Mouse (Mus musculus) forebrain, postnatal 0 days (tissue): ENCODE results near the gene Palb2. TPM values are rescaled to one million over a fixed set of nuclear protein-coding genes. Genes with fewer than 3 reads are reported as not detected.
A peak's percentile ranks its signal among the peaks of the same experiment; 100 is the strongest.

Experiments
- ATAC-seq: fragments of 200-750 bp; cut with Nextera tagmentation; 2 replicates; pipeline ENCODE4 v1.8.0; 2017; ENCODE audit warnings: mild to moderate bottlenecking, moderate library complexity
- DNase-seq: peaks from one replicate; pipeline ENCODE4 v3.0.0-alpha.2; 2015
- H3K27ac ChIP-seq: fragments of 300-500 bp; sonication (generic); 2 replicates; pipeline ENCODE4 v1.5.1; 2014; ENCODE audit warnings: low read depth, mild to moderate bottlenecking, antibody characterized with exemption, low read length, moderate library complexity, mixed read lengths
- H3K27me3 ChIP-seq: fragments of 300-500 bp; sonication (generic); 2 replicates; pipeline ENCODE4 v1.6.1; 2014; ENCODE audit warnings: mild to moderate bottlenecking, low read length, mixed read lengths; ENCODE audit not compliant: insufficient read depth
- H3K36me3 ChIP-seq: fragments of 300-500 bp; sonication (generic); 2 replicates; pipeline ENCODE4 v1.6.1; 2014; ENCODE audit warnings: mild to moderate bottlenecking, moderate library complexity; ENCODE audit not compliant: insufficient read depth
- H3K4me1 ChIP-seq: fragments of 300-500 bp; sonication (generic); 2 replicates; pipeline ENCODE4 v1.6.1; 2014; ENCODE audit warnings: antibody characterized with exemption; ENCODE audit not compliant: insufficient read depth
- H3K4me2 ChIP-seq: fragments of 300-500 bp; sonication (generic); 2 replicates; pipeline ENCODE4 v1.6.1; 2014; ENCODE audit warnings: low read depth, mild to moderate bottlenecking, moderate library complexity
- H3K4me3 ChIP-seq: fragments of 300-500 bp; sonication (generic); 2 replicates; pipeline ENCODE4 v1.5.1; 2014; ENCODE audit warnings: low read depth, low read length, mixed read lengths
- H3K9ac ChIP-seq: fragments of 300-500 bp; sonication (generic); 2 replicates; pipeline ENCODE4 v1.6.1; 2014; ENCODE audit warnings: mild to moderate bottlenecking
- H3K9me3 ChIP-seq: fragments of 300-500 bp; sonication (generic); 2 replicates; pipeline ENCODE4 v1.6.1; 2016; ENCODE audit warnings: low read length
- CTCF ChIP-seq: sonication (generic); IDR thresholded peaks from 2 replicates; pipeline ENCODE4 v1.5.1; 2016; ENCODE audit warnings: antibody characterized with exemption, control low read depth, low read depth
- WGBS: fragments of 180-500 bp; shearing (Covaris S2); extraction: QIAGEN DNeasy Blood & Tissue Kit; methylation state at CpG from one replicate; pipeline ENCODE4 v1.1.7; 2014; 5-methylcytosine and 5-hydroxymethylcytosine counted together
- polyA plus RNA-seq: library from polyadenylated mRNA; unstranded; fragments of >200 nt; fragmentation: Nextera tagmentation; extraction: Ambion mirVana; gene quantifications from 2 replicates; pipeline ENCODE4 v1.2.1, GENCODE M21; 2015
- total RNA-seq: library from RNA; depleted of rRNA; stranded (reverse); fragments of >200 nt; gene quantifications from 2 replicates; pipeline ENCODE4 v1.2.3, GENCODE M21; 2014

The Palb2 gene
- total and polyA plus RNA-seq, 2 experiments from 2014 or later, result 1.4 to 4.1 TPM

- H3K4me3 ChIP-seq, result no peak overlapping the region
- no peak for ATAC-seq
- H3K27me3 ChIP-seq, result no peaks in the 10 kb centered on the region
- no peak overlapping the region for H3K4me2 ChIP-seq
- H3K27ac ChIP-seq, result no peak overlapping the region
- DNase-seq, result peak; percentile 57
- TF ChIP-seq CTCF, result peak; percentile 89
- peaks cover 5% of the 10 kb centered on the region for H3K4me1 ChIP-seq
- no peaks in the 10 kb centered on the region for H3K9me3 ChIP-seq
- H3K9ac ChIP-seq, result no peak overlapping the region
- 50% methylated on average over 4 of the region's 4 CpGs for WGBS
- peaks cover 36% of the 10 kb centered on the region for H3K36me3 ChIP-seq
Measured at GRCm38 (mm10) chr7:122099222-122099621, 33.6 kb downstream of the Palb2 start.

GRCm38 (mm10) chr7:122098009-122098408 is 34.8 kb downstream of the Palb2 start:
- Histone ChIP-seq H3K4me3 (no peak overlapping the region), H3K9me3 (no peaks in the 10 kb centered on the region), H3K36me3 (peaks cover 39% of the 10 kb centered on the region), H3K27ac (no peak overlapping the region), H3K4me2 (no peak overlapping the region), H3K27me3 (no peaks in the 10 kb centered on the region), H3K9ac (no peak overlapping the region), H3K4me1 (peaks cover 5% of the 10 kb centered on the region)
- WGBS, result 91% methylated on average over 3 of the region's 3 CpGs
- TF ChIP-seq CTCF, result no peak
- no peak for DNase-seq
- ATAC-seq, result no peak

GRCm38 (mm10) chr7:122094564-122095330 is 38.0 kb downstream of the Palb2 start:
- DNase-seq, result no peak
- Histone ChIP-seq H3K36me3 (peaks cover 64% of the 10 kb centered on the region), H3K9me3 (no peaks in the 10 kb centered on the region), H3K4me1 (no peaks in the 10 kb centered on the region), H3K27me3 (no peaks in the 10 kb centered on the region), H3K4me2 (no peak overlapping the region), H3K4me3 (no peak overlapping the region), H3K27ac (no peak overlapping the region), H3K9ac (no peak overlapping the region)
- WGBS, result 96% methylated on average over 2 of the region's 2 CpGs
- ATAC-seq, result no peak
- no peak for TF ChIP-seq CTCF

- no peak for TF ChIP-seq CTCF
- ATAC-seq, result no peak
Measured at GRCm38 (mm10) chr7:122087195-122087982, 45.4 kb downstream of the Palb2 start.

GRCm38 (mm10) chr7:122081071-122081470 is 51.7 kb downstream of the Palb2 start:
- Histone ChIP-seq H3K9me3 (no peaks in the 10 kb centered on the region), H3K4me1 (no peaks in the 10 kb centered on the region), H3K4me3 (no peak overlapping the region), H3K27me3 (no peaks in the 10 kb centered on the region), H3K36me3 (peaks cover 60% of the 10 kb centered on the region), H3K9ac (no peak overlapping the region), H3K27ac (no peak overlapping the region), H3K4me2 (no peak overlapping the region)
- ATAC-seq (no peak), DNase-seq (no peak)
- TF ChIP-seq CTCF, result no peak
- WGBS, result 76% methylated on average over 1 of the region's 1 CpGs

More at GRCm38 (mm10) chr7:122087195-122087982, 45.4 kb downstream of the Palb2 start:
- Histone ChIP-seq H3K36me3 (peaks cover 57% of the 10 kb centered on the region), H3K9ac (no peak overlapping the region), H3K27ac (no peak overlapping the region), H3K4me1 (no peaks in the 10 kb centered on the region), H3K9me3 (no peaks in the 10 kb centered on the region), H3K4me2 (no peak overlapping the region), H3K27me3 (no peaks in the 10 kb centered on the region), H3K4me3 (no peak overlapping the region)
- no peak for DNase-seq
- WGBS, result 93% methylated on average over 11 of the region's 11 CpGs

GRCm38 (mm10) chr7:122079798-122080554 is 52.8 kb downstream of the Palb2 start:
- peaks cover 64% of the 10 kb centered on the region for H3K36me3 ChIP-seq
- no peak overlapping the region for H3K4me3 ChIP-seq
- no peaks in the 10 kb centered on the region for H3K9me3 ChIP-seq
- no peak overlapping the region for H3K4me2 ChIP-seq
- no peak for TF ChIP-seq CTCF
- 84% methylated on average over 8 of the region's 8 CpGs for WGBS
- H3K9ac ChIP-seq, result no peak overlapping the region
- no peak for ATAC-seq
- no peak for DNase-seq
- H3K4me1 ChIP-seq, result no peaks in the 10 kb centered on the region
- no peak overlapping the region for H3K27ac ChIP-seq
- H3K27me3 ChIP-seq, result no peaks in the 10 kb centered on the region
